Comparison of ENCODE assay signal across 22 mouse cellular contexts in the genomic region with DNA sequence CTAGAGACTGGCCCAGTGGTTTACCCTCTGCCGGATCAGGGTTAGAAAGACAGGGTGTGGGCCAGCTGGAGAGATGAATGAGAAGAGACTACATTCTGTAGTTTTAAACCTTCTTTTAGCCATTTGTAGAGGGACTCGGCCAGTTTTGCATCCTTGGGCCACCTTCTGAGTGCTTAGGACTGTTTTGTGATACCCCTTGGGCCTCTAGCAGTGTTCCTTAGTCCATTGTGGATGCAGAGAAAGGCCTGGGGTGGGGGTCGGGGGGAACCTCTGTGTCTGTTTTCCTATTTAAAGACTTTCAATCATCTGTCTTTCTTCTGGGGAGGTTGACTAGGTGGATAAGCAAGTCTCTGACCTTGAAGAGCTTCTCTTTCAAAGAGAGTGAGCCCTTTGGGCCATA. TPM values are rescaled to one million over a fixed set of nuclear protein-coding genes. Genes with fewer than 3 reads are reported as not detected.
DNase-seq lines count a peak whose midpoint lies in the region; ATAC-seq and TF ChIP-seq lines count a peak whose summit lies in the region.
"Had no signal": no experiment of that assay in that cellular context is flagged by ENCODE, and none has a peak within 500 bp of the region (broad histone marks: within the 10 kb centered on the region; RNA-seq: fewer than 3 reads in every experiment).

No protein-coding gene starts in this region.

- in situ Hi-C loops in CH12.LX (cut with MboI; ENCODE audit: low pct_ligation_motif_present, low pct_unique_long_range_greater_than_20kb, low sequenced_read_pairs), result no loop called here

- peak; percentile 35; the same call in 1 of the 2 replicates for ATAC-seq in erythroblast, adult 5-6 weeks (replicated peaks; ENCODE audit: low FRiP score, poor library complexity, severe bottlenecking)
- no peak for ATAC-seq in liver, embryonic 16.5 days (ENCODE audit: low read depth)
- ATAC-seq: activated CD4-positive, CD25-positive, alpha-beta regulatory T cell, adult 4 months; CD4-positive, CD25-positive, alpha-beta regulatory T cell, adult 4 months; forebrain, embryonic 13.5 days; intestine, postnatal 0 days had no signal

- H3K79me2 ChIP-seq in CH12.LX (replicated peaks; ENCODE audit: control insufficient read depth, extremely low read depth, insufficient read depth, poor library complexity, severe bottlenecking), result peaks cover 64% of the 10 kb centered on the region

- H3K36me3 ChIP-seq in CH12.LX (replicated peaks in 1 of 2; ENCODE audit: control insufficient read depth in 1 of 2, insufficient read depth in 1 of 2, low read length in 1 of 2), result peaks cover 0 to 13% of the 10 kb centered on the region in 2 experiments
- no peaks in the 10 kb centered on the region for H3K36me3 ChIP-seq in liver, embryonic 16.5 days (ENCODE audit: control insufficient read depth, insufficient read depth)
- H3K36me3 ChIP-seq: G1E; hindbrain, embryonic 15.5 days; kidney, embryonic 15.5 days; lung, embryonic 15.5 days; neural tube, embryonic 13.5 days had no signal

- H3K27me3 ChIP-seq in CH12.LX (replicated peaks), result no peaks in the 10 kb centered on the region
- no peaks in the 10 kb centered on the region for H3K27me3 ChIP-seq in liver, embryonic 16.5 days (ENCODE audit: control insufficient read depth, insufficient read depth, low read depth, low read length)
- H3K27me3 ChIP-seq: forebrain, embryonic 13.5 days; hindbrain, embryonic 15.5 days; kidney, embryonic 15.5 days; lung, embryonic 15.5 days; neural tube, embryonic 13.5 days had no signal

- dilution Hi-C loops in CH12.LX (cut with MboI; ENCODE audit: extremely low pct_ligation_motif_present, extremely low pct_unique_long_range_greater_than_20kb, low sequenced_read_pairs), result no loop called here

- no peak for TF ChIP-seq CTCF in lung, adult 2 months (IDR thresholded peaks at IDR 0.05; ENCODE audit: insufficient read depth, low read length)
- TF ChIP-seq CTCF in CH12.LX (conservative IDR thresholded peaks at IDR 0.05 in 1 of 2, IDR thresholded peaks at IDR 0.05 in 1 of 2; ENCODE audit: low read depth in 2 of 2, low read length in 2 of 2), result no peak

- H3K4me2 ChIP-seq in CH12.LX (ENCODE audit: insufficient read depth, low read depth, poor library complexity, severe bottlenecking), result peak overlapping the region; percentile 67
- H3K4me2 ChIP-seq in liver, embryonic 16.5 days (ENCODE audit: low read depth, low read length), result 0 out of 2 replicates have a peak overlapping the region, but pooled peaks have one; percentile 32
- H3K4me2 ChIP-seq: forebrain, embryonic 13.5 days; hindbrain, embryonic 15.5 days; kidney, embryonic 15.5 days; lung, embryonic 15.5 days; neural tube, embryonic 13.5 days had no signal

- H3K27ac ChIP-seq in CH12.LX (ENCODE audit: insufficient read depth, low read depth), result no peak overlapping the region
- H3K27ac ChIP-seq in liver, embryonic 16.5 days (ENCODE audit: low read length), result no peak overlapping the region
- H3K27ac ChIP-seq: forebrain, embryonic 13.5 days; hindbrain, embryonic 15.5 days; kidney, embryonic 15.5 days; lung, embryonic 15.5 days; neural tube, embryonic 13.5 days had no signal

- H3K4me3 ChIP-seq in lung, adult 2 months (replicated peaks; ENCODE audit: extremely low read depth, low read depth, low read length), result peak overlapping the region; percentile 21
- H3K4me3 ChIP-seq in CH12.LX (replicated peaks in 1 of 3; ENCODE audit: low read depth in 2 of 3, low read length in 2 of 3, poor library complexity in 1 of 3), result peak overlapping the region; percentile 65 to 69 (median 68)
- peak overlapping the region; percentile 45 for H3K4me3 ChIP-seq in liver, embryonic 16.5 days (ENCODE audit: low read depth, low read length)
- H3K4me3 ChIP-seq: erythroblast, embryonic 14.5 days; forebrain, embryonic 13.5 days; hindbrain, embryonic 15.5 days; kidney, embryonic 15.5 days; lung, embryonic 15.5 days; neural tube, embryonic 13.5 days had no signal

- no peak for TF ChIP-seq EP300 in CH12.LX (IDR thresholded peaks at IDR 0.05; ENCODE audit: low read length)

- TF ChIP-seq POLR2A in lung, adult 2 months (IDR thresholded peaks at IDR 0.05; ENCODE audit: borderline replicate concordance, extremely low read depth, low read depth, low read length), result no peak
- no peak for TF ChIP-seq POLR2A in CH12.LX (IDR thresholded peaks at IDR 0.05; ENCODE audit: low read depth, low read length)

- peak overlapping the region; percentile 77 for H3K9ac ChIP-seq in CH12.LX (ENCODE audit: insufficient read depth, low read depth)
- no peak overlapping the region; the same call in 1 of the 2 replicates for H3K9ac ChIP-seq in liver, embryonic 16.5 days (ENCODE audit: low read depth, low read length)
- H3K9ac ChIP-seq: forebrain, embryonic 13.5 days; hindbrain, embryonic 15.5 days; kidney, embryonic 15.5 days; lung, embryonic 15.5 days; neural tube, embryonic 13.5 days had no signal

- no peak for DNase-seq in lung, adult 2 months
- no peak for DNase-seq in lung, postnatal 25 days (ENCODE audit: low spot score)
- DNase-seq in CH12.LX (ENCODE audit: extremely low read depth), result no peak
- no peak for DNase-seq in kidney, postnatal 25 days
- no peak for DNase-seq in adrenal gland, postnatal 25 days
- DNase-seq: adrenal gland, postnatal 36 days; cerebellum, adult 8-10 months; gastrocnemius, postnatal 25 days; midbrain, embryonic 14.5 days; thymus, postnatal 14 days had no signal

- TF ChIP-seq RAD21 in CH12.LX (IDR thresholded peaks at IDR 0.05; ENCODE audit: low read depth, low read length), result no peak

- WGBS in lung, adult 2 months, result 80% methylated on average over 3 of the region's 3 CpGs
- WGBS in liver, embryonic 16.5 days (ENCODE audit: insufficient replicate concordance), result 33% methylated on average over 3 of the region's 3 CpGs

- no peaks in the 10 kb centered on the region; the same call in 1 of the 2 replicates for H3K4me1 ChIP-seq in lung, adult 2 months (ENCODE audit: control insufficient read depth, insufficient read depth, low read length)
- peaks cover 13 to 75% of the 10 kb centered on the region in 2 experiments for H3K4me1 ChIP-seq in CH12.LX (ENCODE audit: control insufficient read depth in 1 of 2, insufficient read depth in 2 of 2)
- no peaks in the 10 kb centered on the region for H3K4me1 ChIP-seq in liver, embryonic 16.5 days (ENCODE audit: control insufficient read depth, low read depth, low read length)
- H3K4me1 ChIP-seq: forebrain, embryonic 13.5 days; hindbrain, embryonic 15.5 days; lung, embryonic 15.5 days; neural tube, embryonic 13.5 days had no signal

- no peaks in the 10 kb centered on the region for H3K9me3 ChIP-seq in CH12.LX (replicated peaks; ENCODE audit: low read length)
- H3K9me3 ChIP-seq in liver, embryonic 16.5 days (replicated peaks; ENCODE audit: control insufficient read depth, low read length), result no peaks in the 10 kb centered on the region
- H3K9me3 ChIP-seq: forebrain, embryonic 13.5 days; G1E; hindbrain, embryonic 15.5 days; kidney, embryonic 15.5 days; lung, embryonic 15.5 days; neural tube, embryonic 13.5 days had no signal

TF ChIP-seq in CH12.LX, 34 proteins besides CTCF, POLR2A, EP300 and RAD21:
- TF ChIP-seq MAZ (IDR thresholded peaks at IDR 0.05; ENCODE audit: low read depth, low read length), result no peak
- TF ChIP-seq MYC (IDR thresholded peaks at IDR 0.05; ENCODE audit: low read depth, low read length), result no peak
- TF ChIP-seq UBTF (IDR thresholded peaks at IDR 0.05; ENCODE audit: low read depth, low read length), result no peak
- TF ChIP-seq MEF2A (IDR thresholded peaks at IDR 0.05; ENCODE audit: borderline replicate concordance, low read depth, low read length), result no peak
- TF ChIP-seq NELFE (IDR thresholded peaks at IDR 0.05; ENCODE audit: low read depth, low read length), result no peak
- TF ChIP-seq ZNF384 (IDR thresholded peaks at IDR 0.05; ENCODE audit: low read depth, low read length), result no peak
- no peak for TF ChIP-seq TCF12 (IDR thresholded peaks at IDR 0.05; ENCODE audit: low read depth, low read length)
- no peak for TF ChIP-seq KAT2A (IDR thresholded peaks at IDR 0.05; ENCODE audit: insufficient replicate concordance, low read length)
- no peak for TF ChIP-seq TBP (conservative IDR thresholded peaks at IDR 0.05; ENCODE audit: low read depth, low read length)
- TF ChIP-seq USF2 (conservative IDR thresholded peaks at IDR 0.05; ENCODE audit: low read depth, low read length), result no peak
- TF ChIP-seq HCFC1 (IDR thresholded peaks at IDR 0.05; ENCODE audit: low read depth, low read length), result no peak
- TF ChIP-seq MAX (IDR thresholded peaks at IDR 0.05; ENCODE audit: low read length), result no peak
- TF ChIP-seq GABPA (IDR thresholded peaks at IDR 0.05; ENCODE audit: insufficient replicate concordance, low read depth, low read length), result no peak
- no peak for TF ChIP-seq IRF4 (IDR thresholded peaks at IDR 0.05; ENCODE audit: low read depth, low read length)
- no peak for TF ChIP-seq ZMIZ1 (IDR thresholded peaks at IDR 0.05; ENCODE audit: low read depth, low read length)
- no peak for TF ChIP-seq ZKSCAN1 (IDR thresholded peaks at IDR 0.05; ENCODE audit: borderline replicate concordance, low read depth, low read length)
- TF ChIP-seq E2F4 (IDR thresholded peaks at IDR 0.05; ENCODE audit: insufficient replicate concordance, low read depth, low read length), result no peak
- no peak for TF ChIP-seq CHD2 (IDR thresholded peaks at IDR 0.05; ENCODE audit: low read length)
- TF ChIP-seq PAX5 (IDR thresholded peaks at IDR 0.05; ENCODE audit: low read length), result no peak

RNA-seq across cellular contexts. Expression of gene Rhoh, which starts 3.9 kb away (rescaled TPM):
- 2.7 and 3.5 TPM in 2 replicates for polyA plus RNA-seq in lung, adult 2 months (2012; rRNA removed)
- total RNA-seq in CH12.LX (2012; rRNA removed) (18.9 and 23.3 TPM in 2 replicates), CH12.LX (2014; rRNA removed) (20.0 and 22.1 TPM in 2 replicates)
- 12.1 and 13.7 TPM in 2 replicates for polyA plus RNA-seq in CH12.LX (2012; ENCODE audit: insufficient read length, low read depth)
- 2.1 and 2.5 TPM in 2 replicates for total RNA-seq in erythroblast, adult 5-6 weeks (2015; ENCODE audit: low replicate concordance)
- 1.0 and 3.3 TPM in 2 replicates for total RNA-seq in erythroblast, adult 5-6 weeks (2017; ENCODE audit: low replicate concordance)
- polyA plus RNA-seq in liver, embryonic 16.5 days (2015; fragmentation: Nextera tagmentation; extraction: Ambion mirVana), result 1.8 and 2.2 TPM in 2 replicates
- 0.30 TPM in 1 of 2 replicates, not detected in the other for total RNA-seq in adrenal gland, postnatal 25 days (2021)
- polyA plus RNA-seq: erythroblast, embryonic 14.5 days; G1E had no signal

Comparison
In these comparisons a context has a peak if more than half of its experiments do, and no peak if none do; other contexts are left out.
1. RNA of gene Rhoh, which starts 3.9 kb away (total RNA-seq): 18.9 to 23.3 TPM in CH12.LX; 1.0 to 3.3 TPM in erythroblast, adult 5-6 weeks and 0.30 TPM in adrenal gland, postnatal 25 days; every median in the first group is over 4 times any median in the second.
2. Peak in every context shown above with its lines, with median percentiles within 50 percentile points of each other: H3K4me3 ChIP-seq.